In the genomic region with DNA sequence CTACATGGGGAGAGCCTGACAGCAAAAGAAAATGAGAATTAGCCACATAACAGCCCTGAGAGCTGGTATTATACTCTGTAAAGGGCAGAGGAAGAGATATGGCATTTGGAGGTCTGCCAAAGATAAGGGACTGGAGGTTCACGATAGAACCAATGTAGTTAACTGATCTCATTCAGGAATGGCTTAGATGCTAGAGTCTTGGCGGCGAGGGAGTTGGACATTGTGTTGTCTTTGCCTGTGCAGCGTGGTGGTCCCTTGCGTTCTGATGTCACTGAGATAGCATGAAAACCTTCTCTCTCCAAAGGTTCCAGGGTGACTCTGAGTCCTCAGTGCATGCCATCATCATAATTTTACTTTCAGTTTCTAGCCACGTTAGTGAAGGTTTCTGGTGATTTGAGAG, we compare ENCODE assay signal across 11 mouse cellular contexts.
DNase-seq lines count a peak whose midpoint lies in the region; ATAC-seq and TF ChIP-seq lines count a peak whose summit lies in the region.
"Had no signal": no experiment of that assay in that cellular context is flagged by ENCODE, and none has a peak within 500 bp of the region (broad histone marks: within the 10 kb centered on the region; RNA-seq: fewer than 3 reads in every experiment).

No protein-coding gene starts in this region.

- TF ChIP-seq CTCF in intestine, postnatal 0 days (IDR thresholded peaks at IDR 0.05; ENCODE audit: low read depth), result no peak
- TF ChIP-seq CTCF in liver, postnatal 0 days (IDR thresholded peaks at IDR 0.05; ENCODE audit: low read depth), result no peak

- H3K27ac ChIP-seq in intestine, postnatal 0 days (ENCODE audit: low read depth, low read length), result no peak overlapping the region
- H3K27ac ChIP-seq in intestine, embryonic 16.5 days (ENCODE audit: low read length), result no peak overlapping the region
- H3K27ac ChIP-seq in embryonic facial prominence, embryonic 14.5 days (replicated peaks; ENCODE audit: low read depth, low read length), result no peak overlapping the region
- no peak overlapping the region for H3K27ac ChIP-seq in liver, postnatal 0 days (ENCODE audit: low read depth)
- H3K27ac ChIP-seq: forebrain, embryonic 15.5 days; midbrain, embryonic 15.5 days had no signal

- H3K9ac ChIP-seq in intestine, postnatal 0 days (ENCODE audit: low read depth, low read length), result no peak overlapping the region
- H3K9ac ChIP-seq in intestine, embryonic 16.5 days (ENCODE audit: low read depth, low read length), result no peak overlapping the region
- no peak overlapping the region for H3K9ac ChIP-seq in embryonic facial prominence, embryonic 14.5 days (ENCODE audit: low read depth, low read length)
- 0 out of 2 replicates have a peak overlapping the region, but pooled peaks have one; percentile 1 for H3K9ac ChIP-seq in liver, postnatal 0 days (replicated peaks)
- H3K9ac ChIP-seq: forebrain, embryonic 15.5 days; midbrain, embryonic 15.5 days had no signal

- TF ChIP-seq EP300 in liver, postnatal 0 days (IDR thresholded peaks at IDR 0.05; ENCODE audit: low read depth), result peak; percentile 44; the same call in 1 of the 2 replicates

- ATAC-seq in intestine, postnatal 0 days, result no peak
- ATAC-seq in intestine, embryonic 16.5 days, result no peak
- ATAC-seq in embryonic facial prominence, embryonic 14.5 days (ENCODE audit: low read depth), result no peak
- no peak for ATAC-seq in liver, postnatal 0 days
- ATAC-seq: forebrain, embryonic 15.5 days; midbrain, embryonic 15.5 days had no signal

- peak; percentile 38 for DNase-seq in adrenal gland, postnatal 10 days
- no peak for DNase-seq in embryonic facial prominence, embryonic 14.5 days (ENCODE audit: low spot score)
- no peak for DNase-seq in liver, postnatal 0 days
- DNase-seq in spleen, adult 12 weeks (ENCODE audit: low spot score), result no peak
- no peak for DNase-seq in embryo, embryonic 10.5 days (ENCODE audit: low spot score)
- DNase-seq: spleen, adult 18-20 months; thymus, postnatal 14 days had no signal

- no peaks in the 10 kb centered on the region for H3K36me3 ChIP-seq in intestine, postnatal 0 days (ENCODE audit: control insufficient read depth, insufficient read depth)
- no peaks in the 10 kb centered on the region for H3K36me3 ChIP-seq in intestine, embryonic 16.5 days (ENCODE audit: control insufficient read depth, insufficient read depth, low read length)
- H3K36me3 ChIP-seq in embryonic facial prominence, embryonic 14.5 days (ENCODE audit: control insufficient read depth, insufficient read depth, low read length), result no peaks in the 10 kb centered on the region
- H3K36me3 ChIP-seq in liver, postnatal 0 days (replicated peaks; ENCODE audit: insufficient read depth, low read length), result no peaks in the 10 kb centered on the region
- H3K36me3 ChIP-seq: forebrain, embryonic 15.5 days; midbrain, embryonic 15.5 days had no signal

- 0 out of 2 replicates have a peak overlapping the region, but pooled peaks have one; percentile 10 for H3K4me2 ChIP-seq in intestine, postnatal 0 days (replicated peaks; ENCODE audit: low read depth)
- H3K4me2 ChIP-seq in intestine, embryonic 16.5 days (ENCODE audit: low read depth, low read length), result no peak overlapping the region
- H3K4me2 ChIP-seq in embryonic facial prominence, embryonic 14.5 days (ENCODE audit: low read depth, low read length), result peak overlapping the region; percentile 16; the same call in 1 of the 2 replicates
- peak overlapping the region; percentile 47 for H3K4me2 ChIP-seq in liver, postnatal 0 days (ENCODE audit: low read depth, low read length)
- H3K4me2 ChIP-seq: forebrain, embryonic 15.5 days; midbrain, embryonic 15.5 days had no signal

- no peaks in the 10 kb centered on the region for H3K27me3 ChIP-seq in intestine, postnatal 0 days (replicated peaks; ENCODE audit: control insufficient read depth, insufficient read depth, low read length)
- no peaks in the 10 kb centered on the region for H3K27me3 ChIP-seq in intestine, embryonic 16.5 days (replicated peaks; ENCODE audit: control insufficient read depth, insufficient read depth, low read length)
- no peaks in the 10 kb centered on the region for H3K27me3 ChIP-seq in embryonic facial prominence, embryonic 14.5 days (replicated peaks; ENCODE audit: control insufficient read depth, insufficient read depth, low read length)
- no peaks in the 10 kb centered on the region for H3K27me3 ChIP-seq in liver, postnatal 0 days (ENCODE audit: insufficient read depth, low read length)
- H3K27me3 ChIP-seq: forebrain, embryonic 15.5 days; midbrain, embryonic 15.5 days had no signal

- H3K4me3 ChIP-seq in intestine, postnatal 0 days (ENCODE audit: low read depth, low read length), result no peak overlapping the region
- H3K4me3 ChIP-seq in intestine, embryonic 16.5 days (ENCODE audit: low read length), result no peak overlapping the region; the same call in 1 of the 2 replicates
- no peak overlapping the region for H3K4me3 ChIP-seq in embryonic facial prominence, embryonic 14.5 days (ENCODE audit: low read depth, low read length)
- H3K4me3 ChIP-seq in liver, postnatal 0 days (ENCODE audit: low read depth, low read length), result no peak overlapping the region
- H3K4me3 ChIP-seq: forebrain, embryonic 15.5 days; midbrain, embryonic 15.5 days had no signal

- WGBS in intestine, postnatal 0 days, result 55% methylated on average over 6 of the region's 6 CpGs
- WGBS in intestine, embryonic 16.5 days, result 66% methylated on average over 6 of the region's 6 CpGs
- 74% methylated on average over 6 of the region's 6 CpGs for WGBS in embryonic facial prominence, embryonic 14.5 days
- 45% methylated on average over 6 of the region's 6 CpGs for WGBS in liver, postnatal 0 days (ENCODE audit: insufficient replicate concordance)

- H3K4me1 ChIP-seq in intestine, postnatal 0 days (replicated peaks; ENCODE audit: control insufficient read depth, insufficient read depth, low read length), result no peaks in the 10 kb centered on the region
- peaks cover 9% of the 10 kb centered on the region for H3K4me1 ChIP-seq in intestine, embryonic 16.5 days (ENCODE audit: control insufficient read depth, insufficient read depth, low read length)
- peaks cover 18% of the 10 kb centered on the region for H3K4me1 ChIP-seq in embryonic facial prominence, embryonic 14.5 days (ENCODE audit: control insufficient read depth, insufficient read depth, low read length)
- H3K4me1 ChIP-seq in liver, postnatal 0 days (ENCODE audit: insufficient read depth), result peaks cover 8% of the 10 kb centered on the region

- H3K9me3 ChIP-seq in intestine, postnatal 0 days (ENCODE audit: control insufficient read depth), result no peaks in the 10 kb centered on the region
- H3K9me3 ChIP-seq in intestine, embryonic 16.5 days (ENCODE audit: control insufficient read depth, low read length), result no peaks in the 10 kb centered on the region
- H3K9me3 ChIP-seq in embryonic facial prominence, embryonic 14.5 days (ENCODE audit: control insufficient read depth, low read length), result no peaks in the 10 kb centered on the region
- no peaks in the 10 kb centered on the region for H3K9me3 ChIP-seq in liver, postnatal 0 days (ENCODE audit: low read length)
- H3K9me3 ChIP-seq: forebrain, embryonic 15.5 days; midbrain, embryonic 15.5 days had no signal
